Comparison of ENCODE assay signal across 30 mouse cellular contexts in genomic region chr6:120147411-120147810, GRCm38 (mm10). TPM values are rescaled to one million over a fixed set of nuclear protein-coding genes. Genes with fewer than 3 reads are reported as not detected.
DNase-seq lines count a peak whose midpoint lies in the region; ATAC-seq and TF ChIP-seq lines count a peak whose summit lies in the region.
"Had no signal": no experiment of that assay in that cellular context is flagged by ENCODE, and none has a peak within 500 bp of the region (broad histone marks: within the 10 kb centered on the region; RNA-seq: fewer than 3 reads in every experiment).

No protein-coding gene starts in this region.

- DNase-seq in gastrocnemius, adult 2 months: no peak
- DNase-seq in gastrocnemius, postnatal 25 days: no peak
- DNase-seq in kidney, adult 2 months: no peak
- no peak for DNase-seq in kidney, adult 11 months
- peak; percentile 39 for DNase-seq in R1 (ENCODE audit: low read depth, low spot score)
- DNase-seq in midbrain, embryonic 10.5 days (ENCODE audit: low spot score): no peak
- DNase-seq in left cerebral cortex, postnatal 4 days: no peak
- DNase-seq: adrenal gland, adult 2 months; cerebellum, adult 2 months; cerebellum, postnatal 36 days; embryo, embryonic 11 days; gastrocnemius, postnatal 14 days; kidney, postnatal 10 days; right cerebral cortex, adult 18-20 months; right cerebral cortex, postnatal 4 days; thymus, adult 18-20 months; thymus, postnatal 36 days had no signal

- no peak for ATAC-seq in heart, embryonic 16.5 days (replicated peaks; ENCODE audit: extremely low read depth, insufficient read depth, low FRiP score)
- ATAC-seq: CD4-positive, CD25-positive, alpha-beta regulatory T cell, adult 4 months; forebrain, embryonic 16.5 days; midbrain, embryonic 16.5 days had no signal

- WGBS in kidney, adult 2 months: 82% methylated on average over 8 of the region's 8 CpGs
- WGBS in heart, embryonic 16.5 days: 69% methylated on average over 8 of the region's 8 CpGs
- WGBS in midbrain, embryonic 10.5 days: 78% methylated on average over 8 of the region's 8 CpGs

- no peaks in the 10 kb centered on the region for H3K27me3 ChIP-seq in kidney, adult 2 months (replicated peaks; ENCODE audit: control insufficient read depth, insufficient read depth, low read length)
- H3K27me3 ChIP-seq in heart, embryonic 16.5 days (ENCODE audit: control insufficient read depth, insufficient read depth, low read length): no peaks in the 10 kb centered on the region
- H3K27me3 ChIP-seq in midbrain, embryonic 10.5 days (ENCODE audit: low read depth, poor library complexity, severe bottlenecking): no peaks in the 10 kb centered on the region
- H3K27me3 ChIP-seq: embryonic facial prominence, embryonic 13.5 days; hindbrain, embryonic 13.5 days; limb, embryonic 15.5 days; neural tube, embryonic 13.5 days had no signal

- intact Hi-C loops in gastrocnemius, adult 2 months (cut with DNase I): no loop called here
- intact Hi-C loops in left cerebral cortex, postnatal 4 days (cut with DNase I): no loop called here

- no peak overlapping the region for H3K9ac ChIP-seq in heart, embryonic 16.5 days (ENCODE audit: low read length)
- H3K9ac ChIP-seq: embryonic facial prominence, embryonic 13.5 days; hindbrain, embryonic 13.5 days; limb, embryonic 15.5 days; liver, embryonic 14.5 days; neural tube, embryonic 13.5 days had no signal

- H3K27ac ChIP-seq in gastrocnemius, adult 2 months: peak overlapping the region; percentile 72
- H3K27ac ChIP-seq in kidney, adult 2 months (ENCODE audit: insufficient read depth, low read depth, low read length): 0 out of 2 replicates have a peak overlapping the region, but pooled peaks have one; percentile 8
- peak overlapping the region; percentile 49 for H3K27ac ChIP-seq in heart, embryonic 16.5 days (ENCODE audit: low read length)
- H3K27ac ChIP-seq in midbrain, embryonic 10.5 days (replicated peaks): no peak overlapping the region
- H3K27ac ChIP-seq: embryonic facial prominence, embryonic 13.5 days; hindbrain, embryonic 13.5 days; left cerebral cortex, adult 2 months; limb, embryonic 15.5 days; liver, embryonic 14.5 days; neural tube, embryonic 13.5 days had no signal

- H3K4me1 ChIP-seq in kidney, adult 2 months (ENCODE audit: control insufficient read depth, insufficient read depth, low read length): peaks cover 3% of the 10 kb centered on the region; the same call in 1 of the 2 replicates
- peaks cover 60% of the 10 kb centered on the region for H3K4me1 ChIP-seq in heart, embryonic 16.5 days (ENCODE audit: control insufficient read depth, insufficient read depth, low read length)
- peaks cover 14% of the 10 kb centered on the region; the same call in 1 of the 2 replicates for H3K4me1 ChIP-seq in midbrain, embryonic 10.5 days

- no peak overlapping the region for H3K4me2 ChIP-seq in heart, embryonic 16.5 days (ENCODE audit: low read depth, low read length)
- H3K4me2 ChIP-seq: embryonic facial prominence, embryonic 13.5 days; hindbrain, embryonic 13.5 days; limb, embryonic 15.5 days; neural tube, embryonic 13.5 days had no signal

- no peak overlapping the region for H3K4me3 ChIP-seq in gastrocnemius, adult 2 months
- H3K4me3 ChIP-seq in kidney, adult 2 months (ENCODE audit: insufficient read depth, low read depth, low read length): no peak overlapping the region
- no peak overlapping the region for H3K4me3 ChIP-seq in heart, embryonic 16.5 days (ENCODE audit: low read length)
- H3K4me3 ChIP-seq in midbrain, embryonic 10.5 days: no peak overlapping the region
- H3K4me3 ChIP-seq: embryonic facial prominence, embryonic 13.5 days; erythroblast, embryonic 14.5 days; hindbrain, embryonic 13.5 days; left cerebral cortex, adult 2 months; limb, embryonic 15.5 days; myocyte; neural tube, embryonic 13.5 days had no signal

- H3K9me3 ChIP-seq in heart, embryonic 16.5 days (replicated peaks; ENCODE audit: control insufficient read depth, low read length): peaks cover 5% of the 10 kb centered on the region
- no peaks in the 10 kb centered on the region for H3K9me3 ChIP-seq in midbrain, embryonic 10.5 days (replicated peaks)
- H3K9me3 ChIP-seq: embryonic facial prominence, embryonic 13.5 days; hindbrain, embryonic 13.5 days; limb, embryonic 15.5 days; neural tube, embryonic 13.5 days had no signal

- no peak for TF ChIP-seq POLR2A in kidney, adult 2 months (IDR thresholded peaks at IDR 0.05; ENCODE audit: low read depth, low read length)

- no peak for TF ChIP-seq CTCF in gastrocnemius, adult 2 months (IDR thresholded peaks at IDR 0.05)
- TF ChIP-seq CTCF in kidney, adult 2 months (conservative IDR thresholded peaks at IDR 0.05; ENCODE audit: insufficient read depth, insufficient read length, low read depth, low read length): no peak

- no peaks in the 10 kb centered on the region for H3K36me3 ChIP-seq in kidney, adult 2 months (ENCODE audit: control insufficient read depth, insufficient read depth, low read length)
- H3K36me3 ChIP-seq in heart, embryonic 16.5 days (ENCODE audit: control insufficient read depth, insufficient read depth): no peaks in the 10 kb centered on the region
- no peaks in the 10 kb centered on the region for H3K36me3 ChIP-seq in midbrain, embryonic 10.5 days
- H3K36me3 ChIP-seq: embryonic facial prominence, embryonic 13.5 days; hindbrain, embryonic 13.5 days; limb, embryonic 15.5 days; neural tube, embryonic 13.5 days had no signal

RNA-seq across cellular contexts. Expression of gene Ninj2, which starts 54.3 kb away (rescaled TPM):
- total RNA-seq in gastrocnemius, adult 2 months (2021): not detected
- not detected for total RNA-seq in gastrocnemius, postnatal 25 days (2021)
- not detected in 2 replicates for polyA plus RNA-seq in kidney, adult 2 months (2012; rRNA removed)
- polyA plus RNA-seq in heart, embryonic 16.5 days (2015; fragmentation: Nextera tagmentation; extraction: Ambion mirVana): 0.25 TPM in 1 of 2 replicates, not detected in the other
- not detected in 2 replicates for polyA plus RNA-seq in midbrain, embryonic 10.5 days (2016; fragmentation: Nextera tagmentation; extraction: Ambion mirVana)
- not detected for total RNA-seq in left cerebral cortex, postnatal 4 days (2021)
- total RNA-seq: adrenal gland, adult 2 months; gastrocnemius, postnatal 14 days had no signal
- polyA plus RNA-seq: adrenal gland, adult 2 months; embryonic facial prominence, embryonic 13.5 days; erythroblast, embryonic 14.5 days; forebrain, embryonic 16.5 days; hindbrain, embryonic 13.5 days; midbrain, embryonic 16.5 days; neural tube, embryonic 13.5 days; stomach, embryonic 14.5 days had no signal
